ENCODE assay signal across 8 mouse cellular contexts in the genomic region with DNA sequence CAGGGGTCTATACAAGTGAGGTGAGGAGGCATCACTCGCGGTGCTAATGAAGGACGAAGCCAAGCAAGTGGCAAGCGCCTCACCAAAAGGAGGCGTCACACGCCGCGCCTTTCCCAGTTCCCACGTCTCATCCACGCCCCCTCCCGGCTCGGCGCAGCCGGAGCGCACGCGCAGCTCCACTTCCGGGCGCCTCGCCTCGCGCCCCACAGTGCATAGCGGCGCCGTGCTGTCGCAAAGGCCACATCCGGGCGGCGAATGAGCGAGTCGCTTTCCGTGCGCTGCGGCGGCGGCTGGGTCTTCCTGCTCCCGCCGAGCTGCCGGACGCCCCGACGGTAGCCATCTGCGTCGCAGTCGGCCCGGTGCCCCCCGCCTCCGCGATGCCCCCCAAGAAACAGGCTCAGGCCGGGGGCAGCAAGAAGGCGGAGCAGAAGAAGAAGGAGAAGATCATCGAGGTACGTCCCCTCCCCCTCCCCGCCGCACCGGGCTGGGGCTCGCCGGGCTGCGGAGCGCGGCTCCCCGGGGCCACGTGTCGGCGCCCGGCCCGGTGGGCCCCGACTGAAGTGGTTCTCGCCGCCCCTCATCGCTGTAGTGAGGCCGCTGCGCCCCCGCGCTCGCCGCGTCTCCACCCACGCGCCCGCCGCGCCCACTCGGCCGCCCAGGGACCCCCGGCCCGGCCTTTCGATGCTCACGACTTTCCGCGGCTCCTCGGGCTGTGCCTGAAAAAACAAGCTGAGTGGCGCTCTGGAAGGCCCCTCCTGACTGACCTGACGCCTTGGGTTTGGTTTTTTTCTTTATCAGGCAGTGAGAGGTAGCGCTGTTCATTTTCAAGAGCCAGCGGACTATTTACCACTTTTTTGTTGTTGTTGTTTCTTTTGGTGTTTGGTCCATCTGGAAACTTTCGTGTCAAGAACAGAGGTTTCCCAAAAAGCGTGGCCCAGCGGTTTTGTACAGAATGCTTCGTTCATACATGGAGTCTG. TPM values are rescaled to one million over a fixed set of nuclear protein-coding genes. Genes with fewer than 3 reads are reported as not detected.
DNase-seq lines count a peak whose midpoint lies in the region; ATAC-seq and TF ChIP-seq lines count a peak whose summit lies in the region.

A gene (plus strand): TSS at position 160 of the 977 bp plus-strand sequence.

- H3K4me2 ChIP-seq in lung, postnatal 0 days (replicated peaks; ENCODE audit: low read depth, low read length), result peak within 1 kb of the TSS; percentile 81

- peak within 1 kb of the TSS; percentile 98 for H3K4me3 ChIP-seq in hindbrain, embryonic 10.5 days
- H3K4me3 ChIP-seq in lung, postnatal 0 days (ENCODE audit: low read depth, low read length), result peak within 1 kb of the TSS; percentile 99

- peak; percentile 98 for ATAC-seq in frontal cortex, adult (ENCODE audit: low TSS enrichment)
- ATAC-seq in lung, postnatal 0 days, result peak; percentile 100

- peak; percentile 79 for TF ChIP-seq CTCF in lung, postnatal 0 days (IDR thresholded peaks at IDR 0.05)

- peak within 1 kb of the TSS; percentile 96 for H3K27ac ChIP-seq in hindbrain, embryonic 10.5 days
- H3K27ac ChIP-seq in lung, postnatal 0 days (ENCODE audit: low read length), result peak within 1 kb of the TSS; percentile 80

- H3K4me1 ChIP-seq in hindbrain, embryonic 10.5 days (replicated peaks), result peaks cover 23% of the 10 kb centered on the region
- peaks cover 10% of the 10 kb centered on the region; the same call in 1 of the 2 replicates for H3K4me1 ChIP-seq in lung, postnatal 0 days (ENCODE audit: insufficient read depth, low read depth, low read length)

- H3K36me3 ChIP-seq in hindbrain, embryonic 10.5 days, result no peaks in the 10 kb centered on the region
- H3K36me3 ChIP-seq in lung, postnatal 0 days (ENCODE audit: insufficient read depth, low read length), result no peaks in the 10 kb centered on the region

- peak within 1 kb of the TSS; percentile 90 for H3K9ac ChIP-seq in lung, postnatal 0 days (replicated peaks; ENCODE audit: low read depth)

- under 1% methylated on average over 91 of the region's 100 CpGs for WGBS in hindbrain, embryonic 10.5 days
- under 1% methylated on average over 56 of the region's 100 CpGs for WGBS in lung, postnatal 0 days

- H3K27me3 ChIP-seq in hindbrain, embryonic 10.5 days (ENCODE audit: insufficient read depth, poor library complexity, severe bottlenecking), result no peaks in the 10 kb centered on the region
- H3K27me3 ChIP-seq in lung, postnatal 0 days (replicated peaks; ENCODE audit: insufficient read depth, low read length), result no peaks in the 10 kb centered on the region

- DNase-seq in MN1 (ENCODE audit: low spot score), result peak; percentile 96
- DNase-seq in cerebellum, adult 9-10 months, result peak; percentile 93
- peak; percentile 94 for DNase-seq in hindbrain, embryonic 10.5 days (ENCODE audit: low spot score)
- DNase-seq in layer of hippocampus, adult 9-11 months, result peak; percentile 95
- DNase-seq in lung, postnatal 0 days (ENCODE audit: low spot score), result peak; percentile 97
- peak; percentile 86 for DNase-seq in ovary, postnatal 14 days (ENCODE audit: low spot score)
- DNase-seq in thymus, postnatal 14 days, result peak; percentile 96

- TF ChIP-seq EP300 in lung, postnatal 0 days (IDR thresholded peaks at IDR 0.05), result no peak

- H3K9me3 ChIP-seq in hindbrain, embryonic 10.5 days, result no peaks in the 10 kb centered on the region
- no peaks in the 10 kb centered on the region for H3K9me3 ChIP-seq in lung, postnatal 0 days (ENCODE audit: low read length)

RNA-seq across cellular contexts. Expression of the gene that starts here (rescaled TPM):
- 99.6 and 129 TPM in 2 replicates for polyA plus RNA-seq in hindbrain, embryonic 10.5 days (2016; fragmentation: Nextera tagmentation; extraction: Ambion mirVana)
- 79.2 and 80.5 TPM in 2 replicates for polyA plus RNA-seq in lung, postnatal 0 days (2015; fragmentation: Nextera tagmentation; extraction: Ambion mirVana)

Comparison
In these comparisons a context has a peak if more than half of its experiments do, and no peak if none do; other contexts are left out.
1. Peak in every context shown above with its lines: DNase-seq, ATAC-seq, H3K4me3 ChIP-seq and H3K27ac ChIP-seq.